8 mouse cellular contexts compared by ENCODE assay signal in genomic region chr9:61375802-61376561, GRCm38 (mm10). TPM values are rescaled to one million over a fixed set of nuclear protein-coding genes. Genes with fewer than 3 reads are reported as not detected.
A peak's percentile ranks its signal among the peaks of the same experiment; 100 is the strongest.
DNase-seq lines count a peak whose midpoint lies in the region; ATAC-seq and TF ChIP-seq lines count a peak whose summit lies in the region.

No protein-coding gene starts in this region.

- no peak overlapping the region for H3K9ac ChIP-seq in liver, embryonic 11.5 days (ENCODE audit: low read depth, low read length)
- peak overlapping the region; percentile 24; the same call in 1 of the 2 replicates for H3K9ac ChIP-seq in stomach, embryonic 16.5 days (ENCODE audit: low read length)

- peak; percentile 20 for DNase-seq in cerebellum, adult 9-10 months
- no peak for DNase-seq in cerebellum, adult 2 months
- peak; percentile 22 for DNase-seq in urinary bladder, postnatal 25 days (ENCODE audit: low spot score)
- DNase-seq in urinary bladder, adult 2 months (ENCODE audit: low spot score), result no peak
- no peak for DNase-seq in liver, embryonic 11.5 days (ENCODE audit: low spot score)
- no peak for DNase-seq in frontal cortex, postnatal 14 days (ENCODE audit: low spot score in 2 of 2)

- H3K9me3 ChIP-seq in liver, embryonic 11.5 days (ENCODE audit: control insufficient read depth, low read length), result no peaks in the 10 kb centered on the region
- H3K9me3 ChIP-seq in stomach, embryonic 16.5 days (replicated peaks; ENCODE audit: control insufficient read depth, low read length), result no peaks in the 10 kb centered on the region

- no peak overlapping the region for H3K27ac ChIP-seq in cerebellum, adult 2 months (ENCODE audit: insufficient read depth, low read length)
- no peak overlapping the region for H3K27ac ChIP-seq in liver, embryonic 11.5 days (ENCODE audit: low read depth, low read length)
- H3K27ac ChIP-seq in stomach, embryonic 16.5 days (ENCODE audit: low read length), result peak overlapping the region; percentile 72

- no peak for ATAC-seq in liver, embryonic 11.5 days (replicated peaks; ENCODE audit: low FRiP score)
- peak; percentile 31; the same call in 1 of the 2 replicates for ATAC-seq in stomach, embryonic 16.5 days (ENCODE audit: insufficient read depth, low FRiP score)
- ATAC-seq in monocyte, adult 5-6 weeks (replicated peaks; ENCODE audit: insufficient number of reproducible peaks, low FRiP score, low TSS enrichment, poor library complexity, severe bottlenecking), result no peak

- H3K4me2 ChIP-seq in liver, embryonic 11.5 days, result peak overlapping the region; percentile 49
- peak overlapping the region; percentile 89 for H3K4me2 ChIP-seq in stomach, embryonic 16.5 days (ENCODE audit: low read depth, low read length)

- no peak for TF ChIP-seq CTCF in cerebellum, adult 2 months (IDR thresholded peaks at IDR 0.05; ENCODE audit: borderline replicate concordance, insufficient read depth, low read depth, low read length)

- TF ChIP-seq POLR2A in cerebellum, adult 2 months (IDR thresholded peaks at IDR 0.05; ENCODE audit: borderline replicate concordance, insufficient read depth, low read length), result no peak

- H3K36me3 ChIP-seq in liver, embryonic 11.5 days (ENCODE audit: control insufficient read depth, insufficient read depth, low read length), result 0 out of 2 replicates have a peak, but pooled peaks cover 6% of the 10 kb centered on the region
- 0 out of 2 replicates have a peak, but pooled peaks cover 3% of the 10 kb centered on the region for H3K36me3 ChIP-seq in stomach, embryonic 16.5 days (ENCODE audit: control insufficient read depth, insufficient read depth, low read length)

- peaks cover 32% of the 10 kb centered on the region for H3K4me1 ChIP-seq in cerebellum, adult 2 months (ENCODE audit: control insufficient read depth, insufficient read depth, low read length)
- peaks cover 68% of the 10 kb centered on the region for H3K4me1 ChIP-seq in liver, embryonic 11.5 days (replicated peaks; ENCODE audit: control insufficient read depth, insufficient read depth, low read length)
- H3K4me1 ChIP-seq in stomach, embryonic 16.5 days (ENCODE audit: control insufficient read depth, insufficient read depth, low read length), result peaks cover 68% of the 10 kb centered on the region

- H3K4me3 ChIP-seq in cerebellum, adult 2 months (replicated peaks; ENCODE audit: insufficient read depth, low read depth, low read length), result no peak overlapping the region
- peak overlapping the region; percentile 18 for H3K4me3 ChIP-seq in liver, embryonic 11.5 days (ENCODE audit: low read depth, low read length)
- peak overlapping the region; percentile 32 for H3K4me3 ChIP-seq in stomach, embryonic 16.5 days (replicated peaks; ENCODE audit: low read length)

- H3K27me3 ChIP-seq in cerebellum, adult 2 months (ENCODE audit: control insufficient read depth, insufficient read depth, low read length), result no peaks in the 10 kb centered on the region
- peaks cover 5% of the 10 kb centered on the region; the same call in 1 of the 2 replicates for H3K27me3 ChIP-seq in liver, embryonic 11.5 days (replicated peaks; ENCODE audit: control insufficient read depth, insufficient read depth, low read length)
- no peaks in the 10 kb centered on the region for H3K27me3 ChIP-seq in stomach, embryonic 16.5 days (ENCODE audit: control insufficient read depth, insufficient read depth, low read length)

- 43% methylated on average over 11 of the region's 11 CpGs for WGBS in cerebellum, adult 2 months
- 53% methylated on average over 11 of the region's 11 CpGs for WGBS in liver, embryonic 11.5 days
- WGBS in stomach, embryonic 16.5 days, result 40% methylated on average over 11 of the region's 11 CpGs

RNA-seq across cellular contexts. Expression of gene Tle3, which starts 3.8 kb away (rescaled TPM):
- polyA plus RNA-seq in cerebellum, adult 2 months (2012; rRNA removed), result 50.6 and 62.0 TPM in 2 replicates
- 39.4 and 49.1 TPM in 2 replicates for polyA plus RNA-seq in urinary bladder, adult 2 months (2012; rRNA removed)
- 15.0 and 15.8 TPM in 2 replicates for polyA plus RNA-seq in liver, embryonic 11.5 days (2014; fragmentation: Nextera tagmentation; extraction: Ambion mirVana)
- 20.2 and 21.4 TPM in 2 replicates for polyA plus RNA-seq in stomach, embryonic 16.5 days (2015; fragmentation: Nextera tagmentation; extraction: Ambion mirVana)
- 96.0 to 177 TPM (median 119 TPM) in 3 replicates for total RNA-seq in monocyte, adult 5-6 weeks (2017)

Comparison
In these comparisons a context has a peak if more than half of its experiments do, and no peak if none do; other contexts are left out.
1. DNase-seq: peak in cerebellum, adult 9-10 months (single experiment) and urinary bladder, postnatal 25 days (single experiment); none in cerebellum, adult 2 months (0 of 2), urinary bladder, adult 2 months (single experiment), liver, embryonic 11.5 days (single experiment) and frontal cortex, postnatal 14 days (0 of 2).